Mouse (Mus musculus) cerebral cortex, adult 2 months (tissue): ENCODE measurements around the gene Glod5.

Source experiments
- WGBS: fragments of 180-500 bp; shearing (Covaris S2); methylation state at CpG from one replicate; pipeline ENCODE4 v1.1.7; 2018; 5-methylcytosine and 5-hydroxymethylcytosine counted together

Glod5 gene

DNA sequence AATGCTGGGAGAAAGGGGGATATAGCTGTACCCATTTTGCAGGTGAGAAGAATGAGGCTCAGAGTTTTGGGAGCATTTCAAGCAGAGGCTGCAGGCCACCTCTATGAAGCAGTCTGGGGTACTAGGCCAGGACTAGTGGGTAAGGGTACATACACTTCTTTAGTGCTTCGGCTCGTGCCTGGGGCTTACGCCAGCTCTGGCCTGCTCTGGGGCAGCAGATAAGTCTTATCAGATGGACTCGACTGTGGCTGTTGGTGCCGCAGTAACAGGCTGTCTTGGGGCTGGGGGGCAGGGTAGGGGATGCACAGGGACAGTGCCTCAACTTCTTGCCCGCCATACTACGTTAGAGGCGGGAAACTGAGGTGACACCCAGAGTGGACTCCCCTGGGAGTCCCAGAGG, 50.1 kb downstream of the Glod5 start:
- 93% methylated on average over 8 of the region's 8 CpGs for WGBS

DNA sequence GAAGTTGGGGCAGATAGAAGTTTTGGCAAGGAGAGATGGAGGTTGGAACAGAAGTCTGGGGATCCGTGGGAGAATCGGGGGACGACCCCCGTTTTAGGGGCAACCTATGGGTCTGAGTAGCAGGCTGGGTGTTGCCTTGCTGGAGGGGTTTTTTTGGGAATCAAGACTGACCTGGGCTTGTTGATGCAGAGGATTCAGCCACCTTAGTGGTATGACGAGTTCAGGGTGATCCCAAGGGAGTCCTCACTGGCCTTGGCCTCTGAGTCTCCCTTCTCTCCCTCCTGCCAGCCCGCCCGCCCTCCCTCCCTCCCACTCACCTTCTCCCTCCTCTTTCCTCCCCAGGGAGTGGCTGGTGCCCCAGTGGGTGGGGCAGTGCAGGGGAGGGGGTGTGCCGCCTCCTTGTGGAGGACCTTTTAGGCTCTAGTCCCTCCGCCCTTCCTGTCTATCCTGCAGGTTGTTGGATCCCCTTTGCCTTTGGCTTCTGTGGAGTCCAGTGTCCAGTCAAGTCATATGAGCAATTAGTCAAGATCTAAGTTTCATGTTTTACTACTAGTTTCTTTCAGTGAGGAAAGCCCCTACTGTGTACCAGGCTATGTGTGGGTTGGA, 50.6 kb downstream of the Glod5 start:
- WGBS, result 94% methylated on average over 6 of the region's 9 CpGs

DNA sequence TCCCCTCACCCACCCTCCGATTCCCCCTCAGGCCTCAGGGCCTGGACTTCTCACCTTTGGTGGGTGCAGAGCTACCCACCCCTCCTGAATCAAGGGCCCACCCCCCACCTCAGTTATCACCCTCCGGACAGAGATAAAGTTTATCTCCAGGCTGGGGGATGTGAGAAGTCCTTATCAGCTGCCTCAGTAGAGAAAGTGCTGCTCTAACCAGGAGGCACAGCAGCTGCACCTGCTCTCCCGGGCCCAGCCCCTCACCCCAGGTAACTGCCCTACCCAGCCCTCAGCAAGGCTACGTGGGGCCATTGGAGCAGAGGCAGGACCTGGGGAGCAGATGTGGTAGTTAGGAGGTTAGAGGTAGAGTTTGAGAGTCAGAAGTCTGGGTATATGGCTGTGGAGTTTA, 52.1 kb downstream of the Glod5 start:
- WGBS, result 82% methylated on average over 4 of the region's 4 CpGs

DNA sequence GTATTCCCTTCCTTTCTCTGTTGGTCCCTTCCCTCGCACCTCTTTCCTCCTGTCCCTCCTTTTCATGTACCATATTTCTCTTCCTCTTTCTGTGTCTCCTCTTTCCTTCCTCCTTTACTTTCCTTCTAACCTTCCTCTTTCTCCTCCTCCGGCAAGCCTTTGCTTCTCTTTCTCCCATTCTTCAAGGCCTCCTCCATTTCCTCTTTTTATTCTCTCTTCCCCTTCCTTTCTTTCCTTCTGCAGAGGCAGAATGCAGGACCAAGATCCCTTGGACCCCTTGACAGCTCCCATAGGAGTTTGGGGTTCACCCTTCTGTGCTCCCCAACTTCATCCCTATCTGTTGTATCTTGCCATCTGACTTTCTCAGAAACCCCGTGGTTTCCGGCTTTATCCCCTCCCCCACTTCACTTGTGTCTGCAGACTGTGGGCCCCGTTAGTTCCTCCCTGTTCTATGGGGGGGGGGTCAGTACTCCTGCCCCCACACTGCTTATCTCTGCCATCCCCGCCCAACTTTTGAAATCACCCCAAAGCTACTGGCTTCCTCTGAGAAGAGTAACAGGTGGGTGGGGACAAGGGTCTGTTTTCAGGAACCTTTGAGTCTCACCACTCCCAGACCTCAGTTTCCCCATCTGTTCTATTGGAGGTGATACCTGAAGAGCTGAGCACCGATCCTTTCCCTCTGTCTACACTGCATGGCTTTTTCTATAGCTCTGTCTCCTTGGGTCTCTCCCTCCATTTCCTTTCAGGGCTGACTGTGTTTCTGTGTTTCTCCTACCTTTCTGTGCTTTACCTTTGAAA, 54.3 kb downstream of the Glod5 start:
- 71% methylated on average over 7 of the region's 7 CpGs for WGBS

DNA sequence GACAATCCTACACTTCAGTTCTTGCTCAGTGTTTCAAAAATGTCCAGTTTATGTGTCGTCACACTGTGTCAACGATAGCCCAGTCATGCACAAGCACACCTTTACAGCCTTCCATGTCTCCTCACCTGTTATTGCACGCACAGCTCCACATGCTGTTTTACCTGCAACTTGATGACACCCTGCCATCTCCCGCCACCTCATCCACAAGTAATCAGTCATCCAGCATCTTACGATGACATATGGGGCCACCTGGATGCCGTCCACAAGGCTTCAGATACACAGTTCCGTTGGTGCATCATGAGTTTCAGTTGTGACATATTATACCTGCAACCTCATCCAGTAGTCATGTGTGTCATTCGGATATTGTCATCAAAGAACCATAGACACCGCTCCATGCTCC, 59.4 kb downstream of the Glod5 start:
- 93% methylated on average over 9 of the region's 9 CpGs for WGBS
